Mouse (Mus musculus) kidney, embryonic 14.5 days (tissue): Measurements from ENCODE around the gene Ptprn. TPM values are rescaled to one million over a fixed set of nuclear protein-coding genes. Genes with fewer than 3 reads are reported as not detected.

Source experiments
- ATAC-seq: fragments of 200-750 bp; cut with Nextera tagmentation; 2 replicates; pipeline ENCODE4 v1.8.0; 2017; ENCODE audit warnings: moderate number of reproducible peaks, mild to moderate bottlenecking, moderate TSS enrichment, moderate library complexity; ENCODE audit not compliant: low FRiP score, low TSS enrichment
- H3K27ac ChIP-seq: fragments of 300-500 bp; sonication (generic); 2 replicates; pipeline ENCODE4 v1.5.1; 2014; ENCODE audit warnings: low read depth, mild to moderate bottlenecking, low read length, moderate library complexity, mixed read lengths
- H3K27me3 ChIP-seq: fragments of 300-500 bp; sonication (generic); 2 replicates; pipeline ENCODE4 v1.6.1; 2014; ENCODE audit warnings: mild to moderate bottlenecking, low read length; ENCODE audit not compliant: control insufficient read depth, insufficient read depth
- H3K36me3 ChIP-seq: fragments of 300-500 bp; sonication (generic); 2 replicates; pipeline ENCODE4 v1.6.1; 2014; ENCODE audit warnings: low read length, mixed read lengths; ENCODE audit not compliant: control insufficient read depth, insufficient read depth
- H3K4me1 ChIP-seq: fragments of 300-500 bp; sonication (generic); 2 replicates; pipeline ENCODE4 v1.6.1; 2014; ENCODE audit warnings: low read length, mixed read lengths; ENCODE audit not compliant: control insufficient read depth, insufficient read depth
- H3K4me2 ChIP-seq: fragments of 300-500 bp; sonication (generic); replicated peaks from 2 replicates; pipeline ENCODE4 v1.6.1; 2014; ENCODE audit warnings: low read depth, mild to moderate bottlenecking, low read length
- H3K4me3 ChIP-seq: fragments of 300-500 bp; sonication (generic); 2 replicates; pipeline ENCODE4 v1.5.1; 2014; ENCODE audit warnings: mild to moderate bottlenecking, low read length
- H3K9ac ChIP-seq: fragments of 300-500 bp; sonication (generic); 2 replicates; pipeline ENCODE4 v1.6.1; 2014; ENCODE audit warnings: low read depth, mild to moderate bottlenecking, low read length, moderate library complexity
- H3K9me3 ChIP-seq: fragments of 300-500 bp; sonication (generic); 2 replicates; pipeline ENCODE4 v1.6.1; 2016; ENCODE audit warnings: low read length; ENCODE audit not compliant: control insufficient read depth
- WGBS: fragments of 180-500 bp; shearing (Covaris S2); extraction: QIAGEN DNeasy Blood & Tissue Kit; methylation state at CpG from one replicate; pipeline ENCODE4 v1.1.7; 2014; 5-methylcytosine and 5-hydroxymethylcytosine counted together
- polyA plus RNA-seq: library from polyadenylated mRNA; unstranded; fragments of >200 nt; fragmentation: Nextera tagmentation; extraction: Ambion mirVana; gene quantifications from 2 replicates; pipeline ENCODE4 v1.2.1, GENCODE M21; 2014

Gene Ptprn
- polyA plus RNA-seq, 1 experiment from 2014 or later = 0.08 TPM

DNA sequence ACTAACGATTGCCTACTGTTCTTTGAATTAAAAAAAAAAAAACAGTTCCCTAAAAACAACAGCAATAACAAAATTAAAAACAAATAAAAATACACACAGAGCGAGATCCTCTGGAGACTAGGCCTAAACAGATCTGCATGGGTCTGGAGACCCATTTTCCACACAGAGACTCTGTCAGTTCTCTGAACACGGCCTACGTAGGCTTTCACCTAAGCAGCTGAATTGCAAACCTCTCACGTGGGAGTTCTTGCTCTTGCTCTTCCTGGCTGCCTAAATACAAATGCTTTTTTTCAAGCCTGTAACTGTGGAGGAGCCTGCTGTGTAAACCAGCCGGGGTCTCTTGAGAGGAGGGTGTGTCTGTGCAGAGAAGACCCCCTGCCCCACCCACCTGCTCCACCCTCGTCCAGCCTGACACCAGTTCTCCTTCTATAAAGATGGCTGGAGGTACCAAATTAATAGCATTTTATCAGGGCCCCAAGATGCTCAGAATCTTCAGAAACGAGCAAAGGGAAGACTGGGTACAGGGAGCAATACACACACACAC lies 25.7 kb upstream of the Ptprn start:
- Histone ChIP-seq H3K27ac (no peak overlapping the region), H3K4me3 (no peak overlapping the region), H3K36me3 (no peaks in the 10 kb centered on the region), H3K9me3 (no peaks in the 10 kb centered on the region), H3K9ac (no peak overlapping the region), H3K27me3 (no peaks in the 10 kb centered on the region), H3K4me2 (no peak overlapping the region), H3K4me1 (peaks cover 15% of the 10 kb centered on the region; the same call in 1 of the 2 replicates)
- 59% methylated on average over 8 of the region's 8 CpGs for WGBS
- ATAC-seq = no peak

DNA sequence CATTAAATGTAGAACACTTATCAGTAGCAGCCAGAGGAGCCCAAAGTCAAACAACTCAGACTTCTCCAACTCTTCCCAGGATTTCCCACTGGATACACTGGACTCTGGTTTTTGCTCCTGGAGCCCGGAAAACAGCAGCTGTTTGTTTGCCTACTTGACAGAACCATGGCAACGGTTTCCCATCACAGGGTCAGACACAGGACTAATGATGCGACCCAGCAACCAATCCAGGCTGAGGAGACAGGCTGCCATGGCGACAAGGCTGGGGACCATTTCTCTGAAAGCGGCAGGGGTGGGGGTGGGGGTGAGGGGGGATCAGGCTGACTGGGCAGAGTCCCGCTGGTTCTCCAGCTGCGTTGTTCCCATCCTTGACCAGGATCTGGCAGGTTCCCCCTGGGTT lies 25.1 kb upstream of the Ptprn start:
- no peaks in the 10 kb centered on the region for H3K9me3 ChIP-seq

DNA sequence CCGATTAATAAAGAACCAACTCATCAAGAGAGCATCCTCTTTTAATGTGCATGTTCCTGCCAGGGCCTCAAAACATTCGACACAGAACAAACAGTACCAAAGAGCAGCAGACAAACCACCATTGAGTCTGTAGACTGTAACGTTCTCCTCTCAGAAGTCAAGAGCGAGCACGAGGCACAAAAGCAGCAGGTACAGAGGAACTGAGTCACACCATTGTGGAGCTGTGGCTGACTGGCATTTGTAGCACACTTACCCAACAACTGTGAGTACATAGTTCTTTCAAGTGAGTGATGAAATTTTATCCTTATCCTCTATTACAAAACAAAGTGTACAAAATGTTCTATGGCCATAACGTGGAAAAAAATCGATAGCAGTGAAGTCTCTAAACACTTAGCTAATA lies 20.6 kb upstream of the Ptprn start:
- no peak overlapping the region for H3K27ac ChIP-seq
- 0 out of 2 replicates have a peak, but pooled peaks cover 3% of the 10 kb centered on the region for H3K4me1 ChIP-seq
- ATAC-seq = no peak
- H3K36me3 ChIP-seq = no peaks in the 10 kb centered on the region
- H3K9me3 ChIP-seq = no peaks in the 10 kb centered on the region
- H3K9ac ChIP-seq = no peak overlapping the region
- no peaks in the 10 kb centered on the region for H3K27me3 ChIP-seq
- no peak overlapping the region for H3K4me2 ChIP-seq
- H3K4me3 ChIP-seq = no peak overlapping the region
- WGBS = 87% methylated on average over 7 of the region's 7 CpGs

More for the DNA sequence above, 25.1 kb upstream of the Ptprn start:
- Histone ChIP-seq H3K36me3 (no peaks in the 10 kb centered on the region), H3K27ac (no peak overlapping the region), H3K4me3 (no peak overlapping the region), H3K4me2 (no peak overlapping the region), H3K27me3 (no peaks in the 10 kb centered on the region), H3K4me1 (peaks cover 15% of the 10 kb centered on the region; the same call in 1 of the 2 replicates), H3K9ac (no peak overlapping the region)
- 9% methylated on average over 7 of the region's 7 CpGs for WGBS
- ATAC-seq = no peak

DNA sequence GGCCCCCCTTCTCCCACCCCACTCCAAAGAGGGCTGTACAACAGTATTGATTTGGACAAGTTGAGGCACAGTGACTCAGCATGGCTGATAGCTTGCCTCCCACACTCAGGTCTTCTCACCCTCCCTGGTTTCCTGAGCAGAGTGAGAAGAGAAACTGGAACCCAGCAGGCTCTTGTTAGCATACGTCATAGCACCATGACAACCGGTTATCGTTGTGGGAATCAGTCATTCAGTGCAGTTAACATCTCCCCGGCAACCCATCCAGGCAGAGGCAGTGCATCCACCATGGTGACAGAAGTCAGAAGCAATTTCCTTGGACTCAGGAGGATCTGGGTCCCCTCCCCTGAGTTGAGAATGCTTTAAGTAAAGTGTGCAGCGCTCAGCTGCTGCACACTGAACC lies 18.7 kb upstream of the Ptprn start:
- Histone ChIP-seq H3K36me3 (no peaks in the 10 kb centered on the region), H3K4me1 (no peaks in the 10 kb centered on the region), H3K9me3 (no peaks in the 10 kb centered on the region), H3K27ac (no peak overlapping the region), H3K4me3 (no peak overlapping the region), H3K27me3 (peaks cover 6% of the 10 kb centered on the region; the same call in 1 of the 2 replicates), H3K4me2 (no peak overlapping the region), H3K9ac (no peak overlapping the region)
- WGBS = 82% methylated on average over 5 of the region's 5 CpGs
- no peak for ATAC-seq

DNA sequence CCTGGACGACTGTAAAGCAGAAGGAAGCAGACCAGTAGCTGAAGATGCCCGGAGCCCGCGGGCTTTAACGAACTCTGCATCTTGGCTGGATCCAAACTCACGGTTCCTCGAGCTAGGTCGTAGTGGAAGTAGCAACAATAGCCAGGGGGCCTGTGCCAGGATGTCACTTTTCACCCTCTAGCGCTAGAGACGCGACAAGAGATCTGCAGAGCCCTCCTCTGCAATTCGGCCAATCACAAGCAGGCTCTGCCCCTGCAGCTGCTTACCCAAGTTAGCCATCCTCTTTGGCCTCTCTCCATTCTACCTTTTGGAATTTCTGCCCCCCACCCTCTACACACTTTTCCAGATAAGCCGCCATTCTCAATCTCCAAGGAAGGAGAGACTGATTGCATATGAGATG lies 13.9 kb upstream of the Ptprn start, which contains the start of gene Resp18:
Gene Resp18 (minus strand): TSS at position 188 of the 400 bp plus-strand sequence.
- Histone ChIP-seq H3K27me3 (peaks cover 12% of the 10 kb centered on the region; the same call in 1 of the 2 replicates), H3K4me1 (no peaks in the 10 kb centered on the region), H3K36me3 (no peaks in the 10 kb centered on the region), H3K4me2 (no peak within 1 kb of the TSS), H3K27ac (no peak within 1 kb of the TSS), H3K4me3 (no peak within 1 kb of the TSS), H3K9me3 (no peaks in the 10 kb centered on the region), H3K9ac (no peak within 1 kb of the TSS)
- 4% methylated on average over 13 of the region's 13 CpGs for WGBS
- no peak for ATAC-seq

DNA sequence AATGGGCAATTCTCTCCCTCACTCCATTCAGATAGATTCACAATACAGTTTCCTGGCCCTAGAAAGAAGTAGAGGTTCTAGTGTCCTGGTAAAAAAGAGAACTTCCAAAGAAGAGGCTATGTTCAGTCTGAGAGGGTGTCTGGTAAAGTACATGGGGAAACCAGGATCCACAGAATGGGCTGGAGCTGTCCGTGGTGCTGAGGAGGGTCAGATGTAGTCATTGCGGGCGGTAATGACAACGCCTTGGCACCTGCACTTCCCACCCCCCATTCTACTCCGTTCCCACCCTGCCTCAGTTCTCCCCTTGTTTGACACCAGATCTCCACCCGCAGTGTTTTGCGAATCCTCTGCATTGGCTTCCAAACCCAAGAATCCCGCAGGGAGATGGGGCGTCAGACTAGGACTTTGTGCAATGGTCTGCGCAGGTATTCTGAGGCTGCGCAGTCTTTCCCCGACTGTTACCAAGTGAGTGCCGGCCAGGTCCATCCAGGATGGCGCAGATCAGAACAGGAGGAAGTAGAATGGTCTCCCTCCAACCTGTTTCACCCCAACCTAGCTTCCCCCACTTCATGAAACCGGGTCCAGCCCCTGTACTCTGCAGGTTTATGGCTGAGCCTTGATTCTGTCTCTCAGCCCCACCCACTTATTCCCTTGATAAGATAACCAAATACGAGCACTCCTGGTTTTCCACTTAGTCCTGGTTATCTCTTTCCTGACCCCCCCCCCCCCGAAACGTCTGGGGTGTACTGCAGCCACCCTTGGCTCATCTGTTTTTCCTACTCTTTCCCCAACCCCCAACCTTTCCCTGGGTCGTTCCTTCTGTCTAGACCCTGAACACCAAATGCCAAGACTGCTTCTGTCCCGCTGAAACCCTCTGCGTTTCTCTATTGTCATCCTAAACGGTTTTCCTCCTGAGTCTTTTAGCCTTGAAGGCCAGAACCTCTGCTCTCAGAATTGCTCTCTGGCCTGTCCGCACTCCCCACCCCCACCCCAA lies 13.2 kb upstream of the Ptprn start:
- ATAC-seq = no peak
- 4% methylated on average over 23 of the region's 23 CpGs for WGBS
- no peaks in the 10 kb centered on the region for H3K4me1 ChIP-seq
- no peak overlapping the region for H3K9ac ChIP-seq
- peaks cover 14% of the 10 kb centered on the region; the same call in 1 of the 2 replicates for H3K27me3 ChIP-seq
- H3K4me2 ChIP-seq = no peak overlapping the region
- no peaks in the 10 kb centered on the region for H3K36me3 ChIP-seq
- no peak overlapping the region for H3K4me3 ChIP-seq
- H3K27ac ChIP-seq = no peak overlapping the region
- H3K9me3 ChIP-seq = no peaks in the 10 kb centered on the region

DNA sequence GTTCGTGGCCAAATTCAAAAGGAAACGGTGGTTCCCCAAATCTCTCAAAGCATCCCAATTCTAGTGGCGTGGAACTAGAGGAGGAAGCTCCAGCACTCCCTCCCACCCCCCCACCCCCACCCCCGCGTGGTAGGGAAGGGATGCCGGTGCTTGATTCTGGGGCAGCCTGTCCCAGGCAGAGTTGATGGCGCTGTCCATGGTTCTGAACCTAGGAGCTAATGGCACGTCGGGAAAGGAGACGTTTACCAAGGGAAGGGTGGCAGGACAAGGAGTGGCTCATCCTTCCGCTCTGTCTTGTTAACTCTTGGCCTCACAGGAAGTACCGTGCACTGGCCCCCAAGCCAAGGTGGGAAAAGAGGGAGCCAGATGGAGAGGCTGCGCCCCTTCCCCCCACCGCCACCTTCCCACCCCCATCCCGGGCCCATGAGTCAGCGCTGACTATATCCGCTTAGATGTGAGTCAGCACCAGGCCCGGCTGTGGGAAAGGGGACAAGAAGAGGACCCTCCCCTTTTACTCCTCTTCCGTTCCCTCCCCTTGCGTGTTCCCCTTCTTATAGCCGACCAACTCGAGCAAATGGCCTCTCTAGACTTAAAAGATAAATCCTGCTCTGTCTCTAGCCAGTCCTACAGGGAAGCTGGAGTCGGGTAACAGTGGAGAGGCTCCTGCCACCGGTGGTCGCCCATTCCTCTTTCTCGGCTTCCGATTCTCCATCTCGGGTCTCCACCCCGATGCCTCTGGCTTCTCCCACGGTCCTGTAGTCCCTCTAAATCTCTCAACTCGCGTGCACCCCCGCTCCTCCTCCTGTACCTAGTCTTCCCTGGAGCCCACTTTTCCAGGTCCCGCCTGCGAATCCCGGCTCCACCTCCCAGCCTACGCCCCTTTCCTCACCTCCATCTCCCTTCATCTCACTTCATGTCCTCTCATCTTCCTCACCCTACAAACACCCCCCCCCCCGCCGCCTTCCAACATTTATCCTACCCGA lies 1.0 kb downstream of the Ptprn start:
- Histone ChIP-seq H3K4me1 (no peaks in the 10 kb centered on the region), H3K9me3 (no peaks in the 10 kb centered on the region), H3K4me2 (no peak overlapping the region; the same call in 1 of the 2 replicates), H3K36me3 (no peaks in the 10 kb centered on the region), H3K9ac (no peak overlapping the region), H3K27ac (no peak overlapping the region), H3K27me3 (peaks cover 31% of the 10 kb centered on the region), H3K4me3 (peak overlapping the region; percentile 16)
- peak; percentile 49 for ATAC-seq
- 1% methylated on average over 40 of the region's 40 CpGs for WGBS

DNA sequence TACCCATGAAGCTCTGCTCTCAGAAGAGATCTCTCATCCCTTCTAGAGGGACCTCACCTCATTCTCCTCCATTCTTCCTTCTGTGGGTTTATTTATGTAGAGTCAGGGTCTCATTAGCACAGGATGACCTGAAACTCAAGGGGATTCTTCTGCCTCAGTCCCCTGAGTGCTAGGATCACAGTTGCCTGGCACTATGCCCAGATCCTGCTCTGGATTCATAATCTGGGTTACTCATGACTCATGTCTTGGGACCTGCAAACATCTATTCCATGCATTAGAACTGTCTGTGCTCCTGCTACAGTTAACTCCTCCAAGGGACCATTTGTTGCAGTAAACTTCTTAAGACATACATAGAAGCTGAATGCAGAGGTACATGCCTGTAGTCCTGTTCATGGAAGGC lies 3.0 kb downstream of the Ptprn start:
- H3K27ac ChIP-seq = no peak overlapping the region
- H3K4me2 ChIP-seq = no peak overlapping the region
- H3K4me1 ChIP-seq = no peaks in the 10 kb centered on the region
- H3K9me3 ChIP-seq = no peaks in the 10 kb centered on the region
- no peak overlapping the region for H3K9ac ChIP-seq
- ATAC-seq = no peak
- peaks cover 31% of the 10 kb centered on the region for H3K27me3 ChIP-seq
- no peak overlapping the region for H3K4me3 ChIP-seq
- H3K36me3 ChIP-seq = no peaks in the 10 kb centered on the region
